Mouse (Mus musculus) embryonic facial prominence, embryonic 15.5 days (tissue): ENCODE data around the gene Rfx8. TPM values are rescaled to one million over a fixed set of nuclear protein-coding genes. Genes with fewer than 3 reads are reported as not detected.

Source experiments
- ATAC-seq: fragments of 200-750 bp; cut with Nextera tagmentation; 2 replicates; pipeline ENCODE4 v1.8.0; 2017; ENCODE audit warnings: low read depth, moderate TSS enrichment; ENCODE audit not compliant: insufficient number of reproducible peaks, low FRiP score, low TSS enrichment
- H3K27ac ChIP-seq: fragments of 300-500 bp; sonication (generic); replicated peaks from 2 replicates; pipeline ENCODE4 v1.5.1; 2015; ENCODE audit warnings: mild to moderate bottlenecking, inconsistent platforms
- H3K27me3 ChIP-seq: fragments of 300-500 bp; sonication (generic); 2 replicates; pipeline ENCODE4 v1.6.1; 2015; ENCODE audit warnings: inconsistent platforms
- H3K36me3 ChIP-seq: fragments of 300-500 bp; sonication (generic); 2 replicates; pipeline ENCODE4 v1.6.1; 2015; ENCODE audit warnings: mild to moderate bottlenecking, inconsistent platforms
- H3K4me1 ChIP-seq: fragments of 300-500 bp; sonication (generic); 2 replicates; pipeline ENCODE4 v1.6.1; 2015; ENCODE audit warnings: inconsistent platforms
- H3K4me2 ChIP-seq: fragments of 300-500 bp; sonication (generic); replicated peaks from 2 replicates; pipeline ENCODE4 v1.6.1; 2015; ENCODE audit warnings: mild to moderate bottlenecking, inconsistent platforms
- H3K4me3 ChIP-seq: fragments of 300-500 bp; sonication (generic); replicated peaks from 2 replicates; pipeline ENCODE4 v1.5.1; 2015; ENCODE audit warnings: mild to moderate bottlenecking, inconsistent platforms
- H3K9ac ChIP-seq: fragments of 300-500 bp; sonication (generic); 2 replicates; pipeline ENCODE4 v1.6.1; 2015; ENCODE audit warnings: inconsistent platforms
- H3K9me3 ChIP-seq: fragments of 300-500 bp; sonication (generic); replicated peaks from 2 replicates; pipeline ENCODE4 v1.6.1; 2016; ENCODE audit warnings: inconsistent platforms
- WGBS: fragments of 180-500 bp; shearing (Covaris S2); methylation state at CpG from one replicate; pipeline ENCODE4 v1.1.7; 2015; 5-methylcytosine and 5-hydroxymethylcytosine counted together
- polyA plus RNA-seq: library from polyadenylated mRNA; unstranded; fragments of >200 nt; fragmentation: Nextera tagmentation; extraction: Ambion mirVana; gene quantifications from 2 replicates; pipeline ENCODE4 v1.2.1, GENCODE M21; 2015

The Rfx8 gene
- polyA plus RNA-seq, 1 experiment from 2014 or later: 3.7 TPM

DNA sequence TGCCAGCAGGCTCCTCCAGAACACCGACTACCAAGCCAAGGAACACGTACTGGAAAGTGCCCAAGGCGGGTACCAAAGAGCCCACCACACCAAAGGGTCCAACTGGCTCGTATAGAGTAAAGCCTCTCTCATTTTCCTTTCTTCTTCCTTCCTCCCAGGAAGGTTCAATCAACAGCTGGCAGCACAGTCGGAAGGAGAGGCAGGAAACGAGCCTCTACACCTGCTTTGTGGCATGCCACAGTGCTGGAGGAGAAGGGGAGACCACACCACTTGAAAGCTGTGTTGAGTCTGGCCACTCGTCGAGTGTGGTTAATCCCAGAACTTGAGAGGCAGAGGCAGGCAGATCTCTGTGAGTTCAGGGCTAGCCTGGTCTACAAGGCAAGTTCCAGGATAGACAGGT lies 7.5 kb downstream of the Rfx8 start:
- Histone ChIP-seq H3K27me3 (no peaks in the 10 kb centered on the region), H3K4me3 (no peak overlapping the region), H3K4me2 (no peak overlapping the region), H3K9ac (no peak overlapping the region), H3K36me3 (no peaks in the 10 kb centered on the region), H3K9me3 (no peaks in the 10 kb centered on the region), H3K4me1 (peaks cover 22% of the 10 kb centered on the region; the same call in 1 of the 2 replicates), H3K27ac (peak overlapping the region; percentile 77)
- ATAC-seq: no peak
- 88% methylated on average over 8 of the region's 8 CpGs for WGBS

DNA sequence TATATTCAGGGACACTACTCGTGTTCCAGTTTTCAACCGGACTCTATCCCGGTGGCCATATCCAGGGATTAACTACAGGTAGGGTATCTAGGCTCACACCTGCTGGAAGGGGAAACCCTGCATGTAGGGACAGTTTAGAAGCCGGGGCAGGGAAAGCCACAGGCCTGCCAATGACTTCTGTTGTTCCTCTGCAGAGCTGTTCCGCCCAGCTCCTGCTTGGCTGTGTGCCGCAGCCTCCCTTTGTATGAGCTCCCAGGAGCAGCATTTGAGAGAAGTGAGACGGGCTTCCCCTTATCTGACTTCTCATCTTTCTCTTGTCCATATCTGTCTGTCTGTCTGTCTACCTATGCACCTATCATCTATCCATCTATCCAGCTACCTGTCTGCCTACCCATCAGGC lies 8.5 kb downstream of the Rfx8 start:
- H3K9ac ChIP-seq: no peak overlapping the region
- H3K9me3 ChIP-seq: no peaks in the 10 kb centered on the region
- H3K4me2 ChIP-seq: no peak overlapping the region
- no peaks in the 10 kb centered on the region for H3K27me3 ChIP-seq
- no peak overlapping the region for H3K27ac ChIP-seq
- no peaks in the 10 kb centered on the region for H3K36me3 ChIP-seq
- no peak overlapping the region for H3K4me3 ChIP-seq
- peaks cover 20% of the 10 kb centered on the region; the same call in 1 of the 2 replicates for H3K4me1 ChIP-seq
- WGBS: 91% methylated on average over 7 of the region's 7 CpGs
- no peak for ATAC-seq

DNA sequence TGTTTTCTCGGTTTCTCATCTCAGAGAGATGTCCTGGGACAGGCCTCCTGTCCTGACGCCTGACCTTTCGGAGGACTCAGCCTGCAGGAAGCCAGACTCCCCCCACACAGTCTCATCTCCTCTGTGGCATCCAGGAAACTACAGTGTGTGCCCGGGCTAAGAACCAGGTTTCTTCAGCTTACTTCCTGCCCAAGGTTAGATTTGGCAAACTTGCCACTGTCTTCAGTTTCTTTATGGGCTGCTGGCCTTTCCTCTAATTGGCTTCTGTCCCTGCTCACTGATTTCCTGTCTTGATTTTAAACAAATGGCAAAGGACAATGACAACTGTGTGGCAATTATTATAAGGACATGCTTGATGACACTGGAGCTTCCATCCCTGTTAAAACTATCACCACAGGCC lies 10.2 kb downstream of the Rfx8 start:
- 77% methylated on average over 4 of the region's 4 CpGs for WGBS
- H3K4me3 ChIP-seq: no peak overlapping the region
- H3K4me1 ChIP-seq: peaks cover 16% of the 10 kb centered on the region; the same call in 1 of the 2 replicates
- H3K4me2 ChIP-seq: no peak overlapping the region
- H3K9me3 ChIP-seq: no peaks in the 10 kb centered on the region
- H3K27me3 ChIP-seq: no peaks in the 10 kb centered on the region
- no peak for ATAC-seq
- H3K36me3 ChIP-seq: no peaks in the 10 kb centered on the region
- no peak overlapping the region for H3K27ac ChIP-seq
- no peak overlapping the region for H3K9ac ChIP-seq

DNA sequence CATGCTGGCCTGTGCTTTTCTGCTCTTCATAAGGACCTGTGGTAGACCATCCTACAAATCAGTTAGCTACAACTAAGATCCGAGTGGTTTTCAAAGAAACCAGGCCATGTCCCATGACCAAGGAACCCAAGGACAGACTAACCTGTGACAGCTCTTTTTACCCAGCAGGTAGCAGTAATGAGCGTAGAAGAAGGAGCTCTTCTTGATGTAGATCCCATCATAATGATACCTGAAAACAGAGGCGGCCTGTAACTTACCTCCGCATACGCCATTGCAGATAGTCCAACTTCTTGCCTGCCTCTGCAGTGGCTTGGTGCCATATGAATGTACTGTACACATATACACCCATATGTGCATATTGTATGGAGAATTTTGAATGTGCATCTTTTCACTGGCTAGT lies 10.8 kb downstream of the Rfx8 start:
- Histone ChIP-seq H3K9me3 (no peaks in the 10 kb centered on the region), H3K4me3 (no peak overlapping the region), H3K9ac (no peak overlapping the region), H3K4me2 (no peak overlapping the region), H3K4me1 (peaks cover 10% of the 10 kb centered on the region; the same call in 1 of the 2 replicates), H3K36me3 (no peaks in the 10 kb centered on the region), H3K27ac (no peak overlapping the region), H3K27me3 (no peaks in the 10 kb centered on the region)
- 92% methylated on average over 5 of the region's 5 CpGs for WGBS
- ATAC-seq: no peak

DNA sequence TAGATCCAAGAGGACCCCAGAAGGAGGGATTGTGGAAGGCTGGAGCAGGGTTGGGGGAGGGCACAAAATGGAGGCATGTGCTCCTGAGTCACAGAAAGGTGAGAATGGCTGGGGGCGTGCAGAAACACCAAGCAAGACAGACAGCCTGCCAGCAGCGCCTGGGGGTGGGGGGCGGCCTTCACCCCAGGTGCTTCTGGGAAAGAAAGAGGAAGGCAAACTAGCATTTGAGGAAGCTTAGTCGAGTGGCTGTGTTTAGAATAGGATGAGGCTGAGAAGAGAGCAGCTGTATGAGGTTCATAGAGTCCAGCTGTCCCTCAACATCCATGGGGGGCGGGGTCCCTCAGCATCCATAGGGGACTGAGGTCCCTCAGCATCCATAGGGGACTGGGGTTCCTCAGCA lies 12.0 kb downstream of the Rfx8 start:
- no peaks in the 10 kb centered on the region for H3K36me3 ChIP-seq
- no peaks in the 10 kb centered on the region for H3K4me1 ChIP-seq
- no peak overlapping the region for H3K27ac ChIP-seq
- H3K9ac ChIP-seq: no peak overlapping the region
- ATAC-seq: no peak
- H3K4me3 ChIP-seq: no peak overlapping the region
- H3K27me3 ChIP-seq: no peaks in the 10 kb centered on the region
- 92% methylated on average over 5 of the region's 5 CpGs for WGBS
- H3K4me2 ChIP-seq: no peak overlapping the region
- no peaks in the 10 kb centered on the region for H3K9me3 ChIP-seq

DNA sequence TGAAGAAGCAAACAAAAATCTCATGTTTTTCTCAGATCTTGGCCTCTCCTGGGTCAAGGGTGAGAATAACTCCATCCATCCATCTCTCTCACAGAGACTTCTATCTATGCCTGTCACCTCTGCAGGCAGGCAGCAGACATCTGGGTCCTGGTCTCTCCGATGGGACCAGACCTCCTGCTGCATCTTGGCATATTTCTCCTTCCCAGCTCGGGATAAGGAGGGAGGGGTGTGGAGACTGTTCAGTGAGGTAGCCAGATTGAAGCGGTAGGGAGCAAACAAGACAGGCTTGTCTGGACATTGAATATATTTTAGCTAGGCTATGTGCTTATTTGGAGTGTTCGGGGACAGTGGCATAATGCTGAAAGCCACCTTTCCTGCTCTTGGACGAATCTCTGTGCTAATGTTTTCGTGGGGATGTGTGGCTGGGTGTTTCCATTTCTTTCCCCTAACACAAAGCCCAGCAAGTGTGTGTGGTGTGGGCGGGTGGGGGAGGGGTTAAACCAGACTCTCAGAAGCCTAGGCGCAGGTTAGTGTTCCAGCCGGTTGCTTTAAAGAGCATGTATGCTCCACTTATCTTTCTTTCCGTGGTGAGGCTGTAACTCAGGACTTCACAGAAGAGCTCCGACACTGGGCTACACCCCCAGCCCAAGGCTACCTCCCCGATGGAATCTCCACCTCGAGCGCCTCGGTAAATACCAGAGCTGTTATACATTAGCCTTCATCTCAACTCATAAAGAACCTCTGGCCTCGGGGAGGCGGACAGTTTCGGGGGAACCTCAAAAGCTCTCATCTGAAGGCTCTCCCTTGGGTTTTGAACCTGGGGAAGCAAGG lies 18.4 kb downstream of the Rfx8 start:
- H3K36me3 ChIP-seq: no peaks in the 10 kb centered on the region
- no peak overlapping the region for H3K9ac ChIP-seq
- H3K4me1 ChIP-seq: peaks cover 46% of the 10 kb centered on the region
- WGBS: 12% methylated on average over 18 of the region's 18 CpGs
- H3K4me2 ChIP-seq: no peak overlapping the region
- no peaks in the 10 kb centered on the region for H3K9me3 ChIP-seq
- H3K27ac ChIP-seq: peak overlapping the region; percentile 85
- no peak for ATAC-seq
- H3K4me3 ChIP-seq: no peak overlapping the region
- no peaks in the 10 kb centered on the region for H3K27me3 ChIP-seq

DNA sequence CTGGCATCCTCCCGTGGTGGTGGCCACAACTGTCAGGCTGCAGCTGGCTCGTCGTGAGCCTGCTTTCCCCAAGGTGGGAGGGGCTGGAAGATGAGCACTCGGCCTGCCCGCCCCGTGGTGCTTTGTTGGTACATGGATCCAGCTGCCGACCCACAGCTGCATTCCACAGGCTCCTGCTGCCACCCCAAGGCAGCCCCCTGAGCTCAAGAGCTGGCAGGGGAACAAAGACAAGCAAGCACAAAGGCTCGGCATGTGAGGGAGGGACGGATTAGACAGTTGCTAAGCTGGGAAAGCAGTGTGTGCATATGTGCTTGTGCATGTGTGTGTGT lies 19.6 kb downstream of the Rfx8 start:
- Histone ChIP-seq H3K4me2 (peak overlapping the region; percentile 19), H3K4me3 (no peak overlapping the region), H3K36me3 (no peaks in the 10 kb centered on the region), H3K9ac (no peak overlapping the region), H3K27me3 (no peaks in the 10 kb centered on the region), H3K4me1 (peaks cover 54% of the 10 kb centered on the region), H3K9me3 (no peaks in the 10 kb centered on the region), H3K27ac (peak overlapping the region; percentile 85)
- 2% methylated on average over 9 of the region's 9 CpGs for WGBS
- ATAC-seq: peak; percentile 55

DNA sequence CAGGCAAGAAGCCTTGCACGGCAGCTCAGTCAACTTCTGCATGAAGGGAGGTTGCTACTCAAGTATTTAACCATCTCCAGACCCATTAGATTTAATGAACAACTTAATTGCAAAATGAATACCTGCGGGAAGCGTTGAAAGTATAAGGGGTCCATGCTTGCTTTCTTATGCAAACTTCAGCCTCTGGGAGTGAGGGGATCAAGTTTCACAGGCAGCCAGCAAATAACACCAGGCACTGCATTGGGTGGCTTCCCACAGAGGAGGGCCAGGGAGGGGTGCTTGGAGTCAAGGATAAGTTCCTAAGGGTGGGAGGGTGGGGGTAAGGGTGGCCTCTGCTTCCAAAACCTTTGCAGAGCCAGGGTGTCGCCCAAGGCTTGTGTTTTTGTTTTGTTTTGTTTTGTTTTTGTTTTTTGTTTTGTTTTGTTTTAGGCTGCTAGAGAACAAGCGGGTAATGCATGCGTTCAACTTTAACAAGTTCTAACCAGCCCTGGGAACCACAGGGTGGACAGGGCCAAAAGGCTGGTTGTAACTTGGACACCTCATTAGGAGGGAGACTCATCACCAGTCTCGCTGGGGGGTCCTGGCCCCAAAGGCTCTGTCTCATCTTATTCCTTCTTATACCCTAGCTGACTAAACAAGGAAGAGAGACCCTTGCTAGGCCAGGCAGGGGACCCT lies 20.1 kb downstream of the Rfx8 start:
- ATAC-seq: peak; percentile 64
- peak overlapping the region; percentile 85 for H3K27ac ChIP-seq
- H3K9ac ChIP-seq: no peak overlapping the region
- peaks cover 55% of the 10 kb centered on the region for H3K4me1 ChIP-seq
- H3K9me3 ChIP-seq: no peaks in the 10 kb centered on the region
- no peak overlapping the region for H3K4me3 ChIP-seq
- peak overlapping the region; percentile 19 for H3K4me2 ChIP-seq
- no peaks in the 10 kb centered on the region for H3K27me3 ChIP-seq
- no peaks in the 10 kb centered on the region for H3K36me3 ChIP-seq
- 14% methylated on average over 7 of the region's 7 CpGs for WGBS

DNA sequence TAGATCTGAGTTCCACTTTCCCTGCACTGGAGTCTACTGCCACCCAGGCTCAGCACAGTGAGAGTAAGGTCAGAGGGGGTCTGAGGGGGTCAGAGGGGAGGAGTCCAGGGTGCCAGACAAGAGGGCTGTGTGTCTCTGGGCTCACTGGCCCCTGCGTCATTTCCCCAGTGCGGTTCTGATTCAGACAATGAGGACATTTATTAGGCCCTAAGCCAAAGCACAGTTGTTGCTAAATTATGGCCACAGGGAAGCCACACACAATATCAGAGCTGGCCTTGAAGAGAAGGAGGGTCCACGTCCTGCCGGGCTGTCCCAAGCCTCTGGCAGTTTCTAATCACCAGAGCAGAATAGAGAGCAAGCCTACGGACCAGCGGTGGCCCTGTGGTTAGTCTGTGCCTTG lies 22.3 kb downstream of the Rfx8 start:
- Histone ChIP-seq H3K9me3 (no peaks in the 10 kb centered on the region), H3K36me3 (no peaks in the 10 kb centered on the region), H3K9ac (no peak overlapping the region), H3K27me3 (no peaks in the 10 kb centered on the region), H3K4me1 (peaks cover 66% of the 10 kb centered on the region), H3K27ac (no peak overlapping the region), H3K4me3 (no peak overlapping the region), H3K4me2 (no peak overlapping the region)
- ATAC-seq: no peak
- WGBS: 53% methylated on average over 6 of the region's 6 CpGs

DNA sequence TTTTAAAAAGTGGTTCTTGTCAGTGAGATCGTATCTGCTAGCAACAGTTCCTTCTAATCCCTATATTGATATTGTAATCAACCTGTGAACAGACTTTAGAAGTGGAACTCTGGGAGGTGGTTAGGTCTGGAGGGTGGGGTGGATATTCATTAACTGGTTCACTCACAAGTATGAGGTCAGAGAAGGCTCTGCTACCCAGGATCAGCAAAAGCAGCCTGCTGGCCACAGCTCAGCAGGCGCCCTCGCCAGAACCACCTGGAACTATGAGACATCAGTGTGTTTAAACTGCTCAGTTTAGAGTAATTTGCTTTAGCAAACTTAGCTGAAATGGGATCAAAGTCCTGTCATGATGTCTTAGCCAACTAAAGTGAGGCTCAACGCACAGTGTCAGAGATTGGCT lies 25.6 kb downstream of the Rfx8 start:
- no peak overlapping the region for H3K9ac ChIP-seq
- no peak overlapping the region for H3K4me2 ChIP-seq
- ATAC-seq: no peak
- no peaks in the 10 kb centered on the region for H3K27me3 ChIP-seq
- H3K27ac ChIP-seq: no peak overlapping the region
- 54% methylated on average over 4 of the region's 4 CpGs for WGBS
- peaks cover 33% of the 10 kb centered on the region for H3K4me1 ChIP-seq
- H3K36me3 ChIP-seq: no peaks in the 10 kb centered on the region
- H3K4me3 ChIP-seq: no peak overlapping the region
- no peaks in the 10 kb centered on the region for H3K9me3 ChIP-seq

DNA sequence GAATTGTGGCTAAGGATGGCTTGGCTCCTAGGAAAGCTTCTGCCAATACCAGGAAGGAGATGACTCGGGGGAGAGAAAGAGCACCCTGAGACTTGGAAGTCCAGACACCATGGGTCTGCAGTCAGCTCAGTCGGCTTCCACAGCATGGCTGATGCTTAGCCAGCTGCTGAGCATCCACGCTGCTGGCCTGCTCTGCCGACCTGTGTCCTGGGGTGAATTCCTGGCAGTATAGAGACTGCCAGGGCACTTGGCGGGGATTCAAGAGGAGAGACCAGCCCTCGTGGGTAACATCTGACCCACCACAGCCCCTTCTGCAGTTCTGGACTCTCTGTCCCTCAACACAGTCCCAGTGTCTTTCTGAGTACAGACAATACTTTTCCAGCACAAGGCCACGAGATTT lies 26.0 kb downstream of the Rfx8 start:
- H3K9ac ChIP-seq: no peak overlapping the region
- no peak overlapping the region for H3K4me3 ChIP-seq
- H3K27ac ChIP-seq: no peak overlapping the region
- no peaks in the 10 kb centered on the region for H3K27me3 ChIP-seq
- H3K4me2 ChIP-seq: no peak overlapping the region
- WGBS: 54% methylated on average over 7 of the region's 7 CpGs
- H3K4me1 ChIP-seq: peaks cover 29% of the 10 kb centered on the region
- H3K36me3 ChIP-seq: no peaks in the 10 kb centered on the region
- no peaks in the 10 kb centered on the region for H3K9me3 ChIP-seq
- no peak for ATAC-seq
